Mouse (Mus musculus): ENCODE measurements around the gene Ptgs2.

DNA sequence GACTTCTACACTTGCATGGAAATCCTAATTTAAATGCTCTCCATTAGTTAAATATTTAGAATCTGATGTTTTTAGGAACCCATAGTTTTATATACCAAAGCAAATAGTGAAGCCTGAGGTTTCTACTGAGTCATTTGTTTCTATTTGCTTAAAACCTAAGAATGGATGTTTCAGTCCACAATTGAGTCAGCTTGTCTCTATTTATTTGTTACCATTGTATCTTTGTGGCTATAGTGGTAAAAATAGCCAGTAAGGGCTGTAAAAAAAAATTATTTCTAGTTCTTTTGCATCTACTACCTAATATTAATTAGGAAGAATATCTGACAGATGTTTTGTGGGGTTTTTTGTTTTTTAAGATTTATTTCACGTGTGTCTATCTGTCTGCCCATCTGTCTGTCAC, 49.6 kb upstream of the Ptgs2 start:
- TF ChIP-seq CTCF (IDR thresholded peaks at IDR 0.05; ENCODE audit: borderline replicate concordance, insufficient read depth, low read length) (no peak), POLR2A (IDR thresholded peaks at IDR 0.05; ENCODE audit: low read depth, low read length) (no peak)
